In genomic region chr10:61212817-61213216, GRCm38 (mm10) we compare ENCODE assay signal across 11 mouse cellular contexts. TPM values are rescaled to one million over a fixed set of nuclear protein-coding genes. Genes with fewer than 3 reads are reported as not detected.
DNase-seq lines count a peak whose midpoint lies in the region; ATAC-seq lines count a peak whose summit lies in the region.
"Had no signal": no experiment of that assay in that cellular context is flagged by ENCODE, and none has a peak within 500 bp of the region (broad histone marks: within the 10 kb centered on the region; RNA-seq: fewer than 3 reads in every experiment).

No protein-coding gene starts in this region.

- H3K27me3 ChIP-seq in kidney, embryonic 14.5 days (ENCODE audit: control insufficient read depth, insufficient read depth, low read length): no peaks in the 10 kb centered on the region
- 0 out of 2 replicates have a peak, but pooled peaks cover 3% of the 10 kb centered on the region for H3K27me3 ChIP-seq in embryonic facial prominence, embryonic 15.5 days
- H3K27me3 ChIP-seq in liver, embryonic 16.5 days (ENCODE audit: control insufficient read depth, insufficient read depth, low read depth, low read length): no peaks in the 10 kb centered on the region
- H3K27me3 ChIP-seq: CH12.LX had no signal

- H3K9ac ChIP-seq in kidney, embryonic 14.5 days (ENCODE audit: low read depth, low read length): no peak overlapping the region
- H3K9ac ChIP-seq in embryonic facial prominence, embryonic 15.5 days: no peak overlapping the region
- no peak overlapping the region for H3K9ac ChIP-seq in liver, embryonic 16.5 days (ENCODE audit: low read depth, low read length)

- no peaks in the 10 kb centered on the region for H3K36me3 ChIP-seq in kidney, embryonic 14.5 days (ENCODE audit: control insufficient read depth, insufficient read depth, low read length)
- 0 out of 2 replicates have a peak, but pooled peaks cover 3% of the 10 kb centered on the region for H3K36me3 ChIP-seq in embryonic facial prominence, embryonic 15.5 days
- H3K36me3 ChIP-seq in liver, embryonic 16.5 days (ENCODE audit: control insufficient read depth, insufficient read depth): no peaks in the 10 kb centered on the region

- no peak overlapping the region for H3K27ac ChIP-seq in kidney, embryonic 14.5 days (ENCODE audit: low read depth, low read length)
- no peak overlapping the region for H3K27ac ChIP-seq in embryonic facial prominence, embryonic 15.5 days (replicated peaks)
- no peak overlapping the region for H3K27ac ChIP-seq in liver, embryonic 16.5 days (ENCODE audit: low read length)

- H3K4me2 ChIP-seq in kidney, embryonic 14.5 days (replicated peaks; ENCODE audit: low read depth, low read length): peak overlapping the region; percentile 15; the same call in 1 of the 2 replicates
- no peak overlapping the region for H3K4me2 ChIP-seq in embryonic facial prominence, embryonic 15.5 days (replicated peaks)
- 0 out of 2 replicates have a peak overlapping the region, but pooled peaks have one; percentile 20 for H3K4me2 ChIP-seq in liver, embryonic 16.5 days (ENCODE audit: low read depth, low read length)

- no peaks in the 10 kb centered on the region for H3K9me3 ChIP-seq in kidney, embryonic 14.5 days (ENCODE audit: control insufficient read depth, low read length)
- H3K9me3 ChIP-seq in embryonic facial prominence, embryonic 15.5 days (replicated peaks): 0 out of 2 replicates have a peak, but pooled peaks cover 6% of the 10 kb centered on the region
- no peaks in the 10 kb centered on the region; the same call in 1 of the 2 replicates for H3K9me3 ChIP-seq in liver, embryonic 16.5 days (replicated peaks; ENCODE audit: control insufficient read depth, low read length)

- WGBS in kidney, embryonic 14.5 days: 8% methylated on average over 7 of the region's 11 CpGs
- 17% methylated on average over 11 of the region's 11 CpGs for WGBS in embryonic facial prominence, embryonic 15.5 days
- 10% methylated on average over 11 of the region's 11 CpGs for WGBS in liver, embryonic 16.5 days (ENCODE audit: insufficient replicate concordance)

- ATAC-seq in kidney, embryonic 14.5 days (ENCODE audit: low FRiP score, low TSS enrichment): peak; percentile 67
- ATAC-seq in embryonic facial prominence, embryonic 15.5 days (ENCODE audit: insufficient number of reproducible peaks, low FRiP score, low TSS enrichment, low read depth): 0 out of 2 replicates have a peak, but pooled peaks have one; percentile 36
- ATAC-seq in liver, embryonic 16.5 days (ENCODE audit: low read depth): peak; percentile 48; the same call in 1 of the 2 replicates

- H3K4me1 ChIP-seq in kidney, embryonic 14.5 days (ENCODE audit: control insufficient read depth, insufficient read depth, low read length): no peaks in the 10 kb centered on the region
- H3K4me1 ChIP-seq in embryonic facial prominence, embryonic 15.5 days: peaks cover 9% of the 10 kb centered on the region
- H3K4me1 ChIP-seq in liver, embryonic 16.5 days (ENCODE audit: control insufficient read depth, low read depth, low read length): no peaks in the 10 kb centered on the region; the same call in 1 of the 2 replicates

- no peak for DNase-seq in kidney, adult 11 months
- peak; percentile 80 for DNase-seq in R1 (ENCODE audit: low read depth, low spot score)
- DNase-seq in urinary bladder, postnatal 4 days (ENCODE audit: low spot score in 2 of 2): no peak
- no peak for DNase-seq in spleen, postnatal 36 days (ENCODE audit: low spot score in 2 of 2)
- DNase-seq: heart, postnatal 36 days; kidney, postnatal 36 days; thymus, adult 2 months had no signal

- H3K4me3 ChIP-seq in kidney, embryonic 14.5 days (ENCODE audit: low read length): no peak overlapping the region
- H3K4me3 ChIP-seq in embryonic facial prominence, embryonic 15.5 days (replicated peaks): no peak overlapping the region
- no peak overlapping the region for H3K4me3 ChIP-seq in liver, embryonic 16.5 days (ENCODE audit: low read depth, low read length)

RNA-seq across cellular contexts. Expression of gene Tbata, which starts 41.1 kb away (rescaled TPM):
- not detected in 2 replicates for polyA plus RNA-seq in kidney, embryonic 14.5 days (2014; fragmentation: Nextera tagmentation; extraction: Ambion mirVana)
- 1.3 and 1.5 TPM in 2 replicates for polyA plus RNA-seq in embryonic facial prominence, embryonic 15.5 days (2015; fragmentation: Nextera tagmentation; extraction: Ambion mirVana)
- polyA plus RNA-seq in liver, embryonic 16.5 days (2015; fragmentation: Nextera tagmentation; extraction: Ambion mirVana): not detected in 2 replicates
